ENCODE assay signal across 8 mouse cellular contexts in the genomic region with DNA sequence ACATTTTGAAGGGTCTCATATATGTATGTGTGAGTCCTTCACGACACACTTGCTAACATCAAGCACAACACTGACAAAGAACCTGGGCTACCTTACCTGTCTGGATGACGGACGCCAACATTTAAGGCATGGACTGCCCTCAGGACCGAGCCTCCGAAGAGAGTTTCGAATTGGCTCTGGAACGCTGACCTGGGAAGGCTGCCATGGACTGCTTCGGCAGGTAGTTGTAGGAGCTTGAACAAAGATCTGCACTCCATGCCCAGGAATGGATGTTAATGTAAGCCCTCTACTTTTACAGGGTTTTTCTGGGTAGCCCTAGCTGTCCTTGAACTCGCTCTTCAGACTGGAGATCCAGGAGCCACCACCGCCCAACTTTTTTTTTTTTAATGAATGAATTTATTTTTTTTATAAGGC. TPM values are rescaled to one million over a fixed set of nuclear protein-coding genes. Genes with fewer than 3 reads are reported as not detected.
A peak's percentile ranks its signal among the peaks of the same experiment; 100 is the strongest.
DNase-seq lines count a peak whose midpoint lies in the region; ATAC-seq and TF ChIP-seq lines count a peak whose summit lies in the region.

No protein-coding gene starts in this region.

- H3K4me1 ChIP-seq in brown adipose tissue, adult 24 weeks (ENCODE audit: control insufficient read depth, insufficient read depth, insufficient read length, low read length): no peaks in the 10 kb centered on the region
- H3K4me1 ChIP-seq in heart, embryonic 14.5 days (ENCODE audit: control insufficient read depth in 2 of 2, insufficient read depth in 2 of 2, low read length in 2 of 2): peaks cover 0 to 4% of the 10 kb centered on the region in 2 experiments; a peak in 1 of 4 replicates
- H3K4me1 ChIP-seq in limb, embryonic 15.5 days: 0 out of 2 replicates have a peak, but pooled peaks cover 2% of the 10 kb centered on the region
- H3K4me1 ChIP-seq in olfactory bulb, adult 2 months (ENCODE audit: control insufficient read depth, insufficient read depth, low read length): peaks cover 2% of the 10 kb centered on the region

- WGBS in heart, embryonic 14.5 days: 2% methylated on average over 10 of the region's 10 CpGs
- WGBS in limb, embryonic 15.5 days: 5% methylated on average over 10 of the region's 10 CpGs
- WGBS in olfactory bulb, adult 2 months: 19% methylated on average over 10 of the region's 10 CpGs

- H3K27me3 ChIP-seq in heart, embryonic 14.5 days (ENCODE audit: control insufficient read depth, insufficient read depth, low read length): no peaks in the 10 kb centered on the region; the same call in 1 of the 2 replicates
- no peaks in the 10 kb centered on the region for H3K27me3 ChIP-seq in limb, embryonic 15.5 days

- TF ChIP-seq CTCF in left cerebral cortex, adult 2 months (IDR thresholded peaks at IDR 0.05): no peak
- no peak for TF ChIP-seq CTCF in olfactory bulb, adult 2 months (IDR thresholded peaks at IDR 0.05; ENCODE audit: insufficient read depth, low read depth, low read length)

- intact Hi-C loops in left cerebral cortex, adult 2 months (cut with DNase I): loop anchor here (2.0 kb wide), 2 partner anchors 22 to 52 kb away; no protein-coding TSS in a partner anchor

- no peak for DNase-seq in left cerebral cortex, adult 2 months (ENCODE audit: extremely low spot score in 1 of 2, low spot score in 2 of 2)
- DNase-seq in left cerebral cortex, adult 8-10 months (ENCODE audit: low spot score in 2 of 2): no peak
- no peak for DNase-seq in urinary bladder, adult 2 months (ENCODE audit: low spot score)
- DNase-seq in frontal cortex, postnatal 14 days (ENCODE audit: low spot score in 2 of 2): no peak

- no peak for TF ChIP-seq POLR2A in olfactory bulb, adult 2 months (IDR thresholded peaks at IDR 0.05; ENCODE audit: insufficient read depth, low read depth, low read length)

- no peak overlapping the region for H3K27ac ChIP-seq in left cerebral cortex, adult 2 months
- no peak overlapping the region for H3K27ac ChIP-seq in brown adipose tissue, adult 24 weeks (replicated peaks; ENCODE audit: low read depth, low read length)
- no peak overlapping the region for H3K27ac ChIP-seq in heart, embryonic 14.5 days (replicated peaks in 1 of 2; ENCODE audit: control insufficient read depth in 1 of 2, insufficient read depth in 1 of 2, low read depth in 2 of 2, low read length in 2 of 2)
- H3K27ac ChIP-seq in limb, embryonic 15.5 days: 0 out of 2 replicates have a peak overlapping the region, but pooled peaks have one; percentile 54
- no peak overlapping the region for H3K27ac ChIP-seq in olfactory bulb, adult 2 months (ENCODE audit: insufficient read depth, low read depth, low read length)

- H3K4me2 ChIP-seq in heart, embryonic 14.5 days (ENCODE audit: low read length): peak overlapping the region; percentile 82
- H3K4me2 ChIP-seq in limb, embryonic 15.5 days: peak overlapping the region; percentile 59

- H3K4me3 ChIP-seq in left cerebral cortex, adult 2 months: peak overlapping the region; percentile 65
- H3K4me3 ChIP-seq in brown adipose tissue, adult 24 weeks (ENCODE audit: insufficient read depth, low read depth, low read length): peak overlapping the region; percentile 25
- peak overlapping the region; percentile 52 to 85 for H3K4me3 ChIP-seq in heart, embryonic 14.5 days (ENCODE audit: control insufficient read depth in 1 of 2, insufficient read depth in 1 of 2, low read depth in 1 of 2, low read length in 2 of 2)
- peak overlapping the region; percentile 52 for H3K4me3 ChIP-seq in limb, embryonic 15.5 days
- H3K4me3 ChIP-seq in olfactory bulb, adult 2 months (ENCODE audit: insufficient read depth, low read depth, low read length): peak overlapping the region; percentile 12; the same call in 1 of the 2 replicates

- ATAC-seq in heart, embryonic 14.5 days (ENCODE audit: insufficient number of reproducible peaks, insufficient read depth, low FRiP score, low read depth): no peak
- no peak; the same call in 1 of the 2 replicates for ATAC-seq in limb, embryonic 15.5 days (ENCODE audit: insufficient number of reproducible peaks, low FRiP score, low TSS enrichment, low read depth)

- H3K36me3 ChIP-seq in heart, embryonic 14.5 days (ENCODE audit: control insufficient read depth, insufficient read depth, low read length): no peaks in the 10 kb centered on the region
- H3K36me3 ChIP-seq in limb, embryonic 15.5 days: no peaks in the 10 kb centered on the region

- H3K9me3 ChIP-seq in heart, embryonic 14.5 days (ENCODE audit: control insufficient read depth, low read length): no peaks in the 10 kb centered on the region
- no peaks in the 10 kb centered on the region for H3K9me3 ChIP-seq in limb, embryonic 15.5 days

- peak overlapping the region; percentile 63 for H3K9ac ChIP-seq in heart, embryonic 14.5 days (ENCODE audit: low read length)
- H3K9ac ChIP-seq in limb, embryonic 15.5 days: no peak overlapping the region; the same call in 1 of the 2 replicates

RNA-seq across cellular contexts. Expression of a gene that starts 44.0 kb away (rescaled TPM):
- 10 to 100 TPM; 33.6 to 36.5 TPM for total RNA-seq in left cerebral cortex, adult 2 months (2021)
- 10 to 100 TPM; 34.1 to 39.5 (median 35.3) TPM for total RNA-seq in left cerebral cortex, adult 8-10 months (2022)
- 9.1 and 14.4 TPM in 2 replicates for polyA plus RNA-seq in brown adipose tissue, adult 24 weeks (2012; ENCODE audit: insufficient read depth, insufficient read length, missing spikeins)
- polyA plus RNA-seq in heart, embryonic 14.5 days (2014; fragmentation: Nextera tagmentation; extraction: Ambion mirVana): 71.9 and 80.1 TPM in 2 replicates
- polyA plus RNA-seq in limb, embryonic 15.5 days (2015; fragmentation: Nextera tagmentation; extraction: Ambion mirVana): 106 and 121 TPM in 2 replicates
- polyA plus RNA-seq in olfactory bulb, adult 2 months (2012; ENCODE audit: insufficient read depth, insufficient read length, low replicate concordance, missing spikeins): not detected in 2 replicates
- 40.5 and 48.2 TPM in 2 replicates for polyA plus RNA-seq in urinary bladder, adult 2 months (2012; rRNA removed)

Comparison
In these comparisons a context has a peak if more than half of its experiments do, and no peak if none do; other contexts are left out.
1. H3K4me3 ChIP-seq: peak in every context shown above with its lines; median percentile 68 in heart, embryonic 14.5 days; 65 in left cerebral cortex, adult 2 months; 52 in limb, embryonic 15.5 days; 25 in brown adipose tissue, adult 24 weeks; 12 in olfactory bulb, adult 2 months.
2. RNA of a gene that starts 44.0 kb away (polyA plus RNA-seq): 106 to 121 TPM in limb, embryonic 15.5 days, 71.9 to 80.1 TPM in heart, embryonic 14.5 days, 40.5 to 48.2 TPM in urinary bladder, adult 2 months and 9.1 to 14.4 TPM in brown adipose tissue, adult 24 weeks; not detected in olfactory bulb, adult 2 months; every median in the first group is over 10 times any median in the second.